ENCODE assay signal across 24 mouse cellular contexts in genomic region chr12:13010405-13010804, GRCm38 (mm10).
DNase-seq lines count a peak whose midpoint lies in the region; ATAC-seq and TF ChIP-seq lines count a peak whose summit lies in the region.
"Had no signal": no experiment of that assay in that cellular context is flagged by ENCODE, and none has a peak within 500 bp of the region (broad histone marks: within the 10 kb centered on the region; RNA-seq: fewer than 3 reads in every experiment).

No protein-coding gene starts in this region.

- no peaks in the 10 kb centered on the region for H3K27me3 ChIP-seq in forebrain, embryonic 12.5 days
- H3K27me3 ChIP-seq in forebrain, postnatal 0 days (ENCODE audit: insufficient read depth, low read length), result no peaks in the 10 kb centered on the region
- H3K27me3 ChIP-seq in forebrain, embryonic 14.5 days (replicated peaks; ENCODE audit: control insufficient read depth, insufficient read depth, low read length), result no peaks in the 10 kb centered on the region
- no peaks in the 10 kb centered on the region for H3K27me3 ChIP-seq in forebrain, embryonic 10.5 days (ENCODE audit: poor library complexity, severe bottlenecking)
- no peaks in the 10 kb centered on the region for H3K27me3 ChIP-seq in forebrain, embryonic 16.5 days (replicated peaks; ENCODE audit: control insufficient read depth, insufficient read depth, low read length)
- H3K27me3 ChIP-seq: CH12.LX; embryonic facial prominence, embryonic 12.5 days; Patski had no signal

- H3K9ac ChIP-seq in forebrain, embryonic 12.5 days, result no peak overlapping the region
- H3K9ac ChIP-seq in forebrain, postnatal 0 days, result no peak overlapping the region
- no peak overlapping the region for H3K9ac ChIP-seq in forebrain, embryonic 14.5 days (ENCODE audit: low read length)
- H3K9ac ChIP-seq in forebrain, embryonic 16.5 days (replicated peaks; ENCODE audit: low read depth, low read length), result no peak overlapping the region
- H3K9ac ChIP-seq: embryonic facial prominence, embryonic 12.5 days had no signal

- no peak overlapping the region for H3K4me2 ChIP-seq in forebrain, embryonic 12.5 days
- no peak overlapping the region for H3K4me2 ChIP-seq in forebrain, postnatal 0 days (ENCODE audit: low read depth)
- H3K4me2 ChIP-seq in forebrain, embryonic 14.5 days (ENCODE audit: low read length), result no peak overlapping the region
- H3K4me2 ChIP-seq in forebrain, embryonic 16.5 days (ENCODE audit: low read length), result no peak overlapping the region
- H3K4me2 ChIP-seq: embryonic facial prominence, embryonic 12.5 days had no signal

- no peak for DNase-seq in forebrain, postnatal 0 days
- DNase-seq in forebrain, embryonic 14.5 days (ENCODE audit: low spot score), result peak; percentile 65
- no peak for DNase-seq in forebrain, embryonic 10.5 days (ENCODE audit: extremely low spot score, low spot score)
- DNase-seq in left cerebral cortex, adult 9 months (ENCODE audit: low spot score in 2 of 2), result no peak
- DNase-seq: adrenal gland, adult 8-10 months; adrenal gland, postnatal 14 days; adrenal gland, postnatal 36 days; B cell, adult 2 months; cerebellum, adult 11 months; cerebellum, adult 18-20 months; cerebellum, adult 8-10 months; cerebellum, adult 9-11 months; cerebellum, postnatal 14 days; cerebellum, postnatal 36 days; embryo, embryonic 11 days had no signal

- no peaks in the 10 kb centered on the region for H3K9me3 ChIP-seq in forebrain, embryonic 12.5 days
- no peaks in the 10 kb centered on the region for H3K9me3 ChIP-seq in forebrain, postnatal 0 days (ENCODE audit: low read length)
- H3K9me3 ChIP-seq in forebrain, embryonic 14.5 days (replicated peaks; ENCODE audit: control insufficient read depth, low read length), result no peaks in the 10 kb centered on the region
- no peaks in the 10 kb centered on the region for H3K9me3 ChIP-seq in forebrain, embryonic 10.5 days
- no peaks in the 10 kb centered on the region for H3K9me3 ChIP-seq in forebrain, embryonic 16.5 days (ENCODE audit: control insufficient read depth, low read length)
- H3K9me3 ChIP-seq: embryonic facial prominence, embryonic 10.5 days; embryonic facial prominence, embryonic 12.5 days; G1E had no signal

- 70% methylated on average over 3 of the region's 3 CpGs for WGBS in forebrain, embryonic 12.5 days
- 34% methylated on average over 3 of the region's 3 CpGs for WGBS in forebrain, postnatal 0 days
- WGBS in forebrain, embryonic 14.5 days, result 29% methylated on average over 3 of the region's 3 CpGs
- 91% methylated on average over 3 of the region's 3 CpGs for WGBS in forebrain, embryonic 10.5 days
- 37% methylated on average over 3 of the region's 3 CpGs for WGBS in forebrain, embryonic 16.5 days

- no peaks in the 10 kb centered on the region; the same call in 1 of the 2 replicates for H3K4me1 ChIP-seq in forebrain, embryonic 12.5 days
- H3K4me1 ChIP-seq in forebrain, postnatal 0 days (ENCODE audit: insufficient read depth), result no peaks in the 10 kb centered on the region
- H3K4me1 ChIP-seq in forebrain, embryonic 14.5 days (ENCODE audit: control insufficient read depth, insufficient read depth, low read length), result peaks cover 4% of the 10 kb centered on the region
- peaks cover 8% of the 10 kb centered on the region; the same call in 1 of the 2 replicates for H3K4me1 ChIP-seq in forebrain, embryonic 10.5 days
- peaks cover 4% of the 10 kb centered on the region for H3K4me1 ChIP-seq in forebrain, embryonic 16.5 days (replicated peaks; ENCODE audit: control insufficient read depth, insufficient read depth, low read length)
- H3K4me1 ChIP-seq: embryonic facial prominence, embryonic 10.5 days; embryonic facial prominence, embryonic 12.5 days had no signal

- no peaks in the 10 kb centered on the region for H3K36me3 ChIP-seq in forebrain, embryonic 12.5 days (replicated peaks)
- no peaks in the 10 kb centered on the region for H3K36me3 ChIP-seq in forebrain, postnatal 0 days (ENCODE audit: insufficient read depth)
- no peaks in the 10 kb centered on the region for H3K36me3 ChIP-seq in forebrain, embryonic 14.5 days (ENCODE audit: control insufficient read depth, insufficient read depth, low read length)
- H3K36me3 ChIP-seq in forebrain, embryonic 10.5 days (replicated peaks), result no peaks in the 10 kb centered on the region
- no peaks in the 10 kb centered on the region for H3K36me3 ChIP-seq in forebrain, embryonic 16.5 days (ENCODE audit: control insufficient read depth, insufficient read depth)
- H3K36me3 ChIP-seq: embryonic facial prominence, embryonic 10.5 days; embryonic facial prominence, embryonic 12.5 days; G1E had no signal

- no peak for TF ChIP-seq CTCF in forebrain, postnatal 0 days (IDR thresholded peaks at IDR 0.05; ENCODE audit: low read depth)

- ATAC-seq in forebrain, embryonic 12.5 days (ENCODE audit: low FRiP score), result peak; percentile 59; the same call in 1 of the 2 replicates
- ATAC-seq in forebrain, postnatal 0 days, result no peak
- ATAC-seq in forebrain, embryonic 14.5 days, result peak; percentile 61
- peak; percentile 47; the same call in 1 of the 2 replicates for ATAC-seq in forebrain, embryonic 16.5 days
- ATAC-seq: activated CD4-positive, CD25-positive, alpha-beta regulatory T cell, adult 4 months; CD4-positive, CD25-positive, alpha-beta regulatory T cell, adult 4 months; Patski had no signal

- peak overlapping the region; percentile 47; the same call in 1 of the 2 replicates for H3K27ac ChIP-seq in forebrain, embryonic 12.5 days
- no peak overlapping the region for H3K27ac ChIP-seq in forebrain, postnatal 0 days (ENCODE audit: low read depth, low read length)
- H3K27ac ChIP-seq in forebrain, embryonic 14.5 days (ENCODE audit: low read depth, low read length), result peak overlapping the region; percentile 44; the same call in 1 of the 2 replicates
- no peak overlapping the region for H3K27ac ChIP-seq in forebrain, embryonic 10.5 days
- peak overlapping the region; percentile 27; the same call in 1 of the 2 replicates for H3K27ac ChIP-seq in forebrain, embryonic 16.5 days (ENCODE audit: low read length)
- H3K27ac ChIP-seq: embryonic facial prominence, embryonic 10.5 days; embryonic facial prominence, embryonic 12.5 days had no signal

- no peak overlapping the region for H3K4me3 ChIP-seq in forebrain, embryonic 12.5 days (replicated peaks)
- H3K4me3 ChIP-seq in forebrain, postnatal 0 days (ENCODE audit: low read depth, low read length), result no peak overlapping the region
- no peak overlapping the region for H3K4me3 ChIP-seq in forebrain, embryonic 14.5 days (ENCODE audit: low read depth, low read length)
- no peak overlapping the region for H3K4me3 ChIP-seq in forebrain, embryonic 10.5 days
- H3K4me3 ChIP-seq in forebrain, embryonic 16.5 days (replicated peaks; ENCODE audit: low read length), result no peak overlapping the region
- H3K4me3 ChIP-seq: embryonic facial prominence, embryonic 10.5 days; embryonic facial prominence, embryonic 12.5 days had no signal

Comparison
In these comparisons a context has a peak if more than half of its experiments do, and no peak if none do; other contexts are left out.
1. H3K27ac ChIP-seq: peak in forebrain, embryonic 12.5 days (single experiment), forebrain, embryonic 14.5 days (single experiment) and forebrain, embryonic 16.5 days (single experiment); none in forebrain, postnatal 0 days (single experiment) and forebrain, embryonic 10.5 days (single experiment).